Mouse (Mus musculus) macrophage (primary cell): Measurements from ENCODE around the gene Olfr576. TPM values are rescaled to one million over a fixed set of nuclear protein-coding genes. Genes with fewer than 3 reads are reported as not detected.

Experiments used
- H3K27ac ChIP-seq: fragments of 350-480 bp; formaldehyde crosslinking; 2 replicates; pipeline ENCODE4 v1.9.0; 2021
- H3K36me3 ChIP-seq: fragments of 350-480 bp; formaldehyde crosslinking; 2 replicates; pipeline ENCODE4 v1.9.0; 2021; ENCODE audit errors: inconsistent target
- H3K4me3 ChIP-seq: fragments of 350-480 bp; formaldehyde crosslinking; 2 replicates; pipeline ENCODE4 v1.9.0; 2021; ENCODE audit errors: inconsistent target
- H3K79me2 ChIP-seq: fragments of 350-480 bp; formaldehyde crosslinking; 2 replicates; pipeline ENCODE4 v1.9.0; 2021; ENCODE audit errors: inconsistent target
- WGBS: methylation state at CpG from one replicate; pipeline ENCODE4 v1.1.7; 2026; ENCODE audit warnings: inconsistent platforms; ENCODE audit not compliant: missing documents; 5-methylcytosine and 5-hydroxymethylcytosine counted together
- polyA plus RNA-seq: library from polyadenylated mRNA; stranded (reverse); fragments of 250-400 nt; gene quantifications from 3 replicates; pipeline ENCODE4 v1.2.4, GENCODE M21; 2018; ENCODE audit warnings: inconsistent platforms

Gene Olfr576
- polyA plus RNA-seq, 1 experiment from 2014 or later = not detected

DNA sequence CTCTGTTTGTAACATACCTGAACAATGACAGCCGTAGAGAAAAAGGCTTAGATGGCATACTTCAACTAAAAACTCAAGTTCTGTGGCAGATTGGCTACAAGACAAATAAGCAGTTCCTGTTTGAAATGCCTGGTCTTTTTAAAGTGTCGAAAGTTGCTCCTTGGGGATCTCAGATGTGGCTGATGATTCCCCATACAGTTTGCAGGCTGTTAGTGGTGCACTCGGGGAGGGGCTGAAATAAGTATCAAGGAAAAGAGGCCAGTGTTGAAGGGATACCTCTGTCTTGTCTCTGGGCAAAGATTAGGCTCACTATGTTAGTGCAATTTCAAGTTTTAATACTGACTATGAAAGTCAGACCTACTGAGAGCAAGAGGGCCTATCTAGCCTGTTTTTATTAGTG lies 26.8 kb downstream of the Olfr576 start, which contains the start of gene Olfr578:
TSS of gene Olfr578 (minus strand) at position 101 of the 400 bp plus-strand sequence.
- no peaks in the 10 kb centered on the region for H3K36me3 ChIP-seq
- H3K79me2 ChIP-seq = no peaks in the 10 kb centered on the region
- WGBS = 86% methylated on average over 3 of the region's 3 CpGs
- no peak within 1 kb of the TSS for H3K4me3 ChIP-seq
- no peak within 1 kb of the TSS for H3K27ac ChIP-seq

Other genes starting within 250 kb of the Olfr576 start
- not detected in 3 replicates for gene Olfr33, start 243.6 kb upstream of the Olfr576 start, polyA plus RNA-seq
- gene Olfr559, start 235.2 kb upstream of the Olfr576 start, polyA plus RNA-seq = not detected in 3 replicates
- not detected in 3 replicates for gene Olfr560, start 203.3 kb upstream of the Olfr576 start, polyA plus RNA-seq
- not detected in 3 replicates for gene Olfr78, start 203.2 kb upstream of the Olfr576 start, polyA plus RNA-seq
- gene Olfr561, start 191.4 kb upstream of the Olfr576 start, polyA plus RNA-seq = not detected in 3 replicates
- gene Olfr564, start 159.2 kb upstream of the Olfr576 start, polyA plus RNA-seq = not detected in 3 replicates
- gene Olfr566, start 103.9 kb upstream of the Olfr576 start, polyA plus RNA-seq = not detected in 3 replicates
- not detected in 3 replicates for gene Olfr568, start 85.5 kb upstream of the Olfr576 start, polyA plus RNA-seq
- gene Olfr569, start 71.8 kb upstream of the Olfr576 start, polyA plus RNA-seq = not detected in 3 replicates
- not detected in 3 replicates for gene Olfr570, start 68.1 kb upstream of the Olfr576 start, polyA plus RNA-seq
- gene Olfr571, start 45.1 kb upstream of the Olfr576 start, polyA plus RNA-seq = not detected in 3 replicates
- gene Olfr572, start 38.3 kb upstream of the Olfr576 start, polyA plus RNA-seq = not detected in 3 replicates
- not detected in 3 replicates for gene Olfr573-ps1, start 20.1 kb upstream of the Olfr576 start, polyA plus RNA-seq
- gene Olfr574, start 14.2 kb upstream of the Olfr576 start, polyA plus RNA-seq = not detected in 3 replicates
- not detected in 3 replicates for gene Olfr575, start 3.9 kb upstream of the Olfr576 start, polyA plus RNA-seq
- not detected in 3 replicates for gene Olfr577, start 13.3 kb downstream of the Olfr576 start, polyA plus RNA-seq
- gene Olfr578, start 26.7 kb downstream of the Olfr576 start, polyA plus RNA-seq = not detected in 3 replicates
- gene Olfr582, start 75.4 kb downstream of the Olfr576 start, polyA plus RNA-seq = not detected in 3 replicates
- gene Olfr583, start 88.6 kb downstream of the Olfr576 start, polyA plus RNA-seq = not detected in 3 replicates
- not detected in 3 replicates for gene Olfr584, start 119.2 kb downstream of the Olfr576 start, polyA plus RNA-seq
- not detected in 3 replicates for gene Olfr585, start 135.1 kb downstream of the Olfr576 start, polyA plus RNA-seq
- not detected in 3 replicates for gene Olfr586, start 163.0 kb downstream of the Olfr576 start, polyA plus RNA-seq
- not detected in 3 replicates for gene Olfr588-ps1, start 178.2 kb downstream of the Olfr576 start, polyA plus RNA-seq
- gene Olfr589, start 193.7 kb downstream of the Olfr576 start, polyA plus RNA-seq = not detected in 3 replicates
- not detected in 3 replicates for gene Olfr591, start 215.7 kb downstream of the Olfr576 start, polyA plus RNA-seq
- gene Olfr592, start 222.1 kb downstream of the Olfr576 start, polyA plus RNA-seq = not detected in 3 replicates
- gene Olfr593, start 249.2 kb downstream of the Olfr576 start, polyA plus RNA-seq = not detected in 3 replicates